Mouse (Mus musculus): Measurements from ENCODE around the gene Elavl2. TPM values are rescaled to one million over a fixed set of nuclear protein-coding genes. Genes with fewer than 3 reads are reported as not detected.
A peak's percentile ranks its signal among the peaks of the same experiment; 100 is the strongest.

Elavl2 gene
- 3.1 and 6.6 TPM in 2 replicates for polyA plus RNA-seq (2015; fragmentation: Nextera tagmentation; extraction: Ambion mirVana)

- H3K27ac ChIP-seq: no peak within 1 kb of the TSS
- H3K4me3 ChIP-seq (replicated peaks): peak within 1 kb of the TSS; percentile 37
- peaks cover 7% of the 10 kb centered on the region for H3K4me1 ChIP-seq
- H3K9ac ChIP-seq: no peak within 1 kb of the TSS
- peak; percentile 36; the same call in 1 of the 2 replicates for ATAC-seq (replicated peaks; ENCODE audit: low FRiP score)
- H3K9me3 ChIP-seq (replicated peaks): no peaks in the 10 kb centered on the region
- peaks cover 23% of the 10 kb centered on the region for H3K27me3 ChIP-seq
- WGBS: 2% methylated on average over 28 of the region's 28 CpGs
- no peaks in the 10 kb centered on the region for H3K36me3 ChIP-seq
- peak within 1 kb of the TSS; percentile 70 for H3K4me2 ChIP-seq
Observed at GRCm38 (mm10) chr4:91400423-91400822, at the start of gene Elavl2. Gene Elavl2 (minus strand): TSS chr4:91400785.

GRCm38 (mm10) chr4:91447887-91448286 lies 47.3 kb upstream of the Elavl2 start:
- H3K27ac ChIP-seq: no peak overlapping the region
- no peak overlapping the region for H3K4me2 ChIP-seq
- no peak overlapping the region for H3K4me3 ChIP-seq (replicated peaks)
- no peaks in the 10 kb centered on the region for H3K27me3 ChIP-seq
- H3K4me1 ChIP-seq: no peaks in the 10 kb centered on the region
- no peak for ATAC-seq (replicated peaks; ENCODE audit: low FRiP score)
- WGBS: 43% methylated on average over 2 of the region's 2 CpGs
- H3K9ac ChIP-seq: no peak overlapping the region
- H3K36me3 ChIP-seq: no peaks in the 10 kb centered on the region
- H3K9me3 ChIP-seq (replicated peaks): no peaks in the 10 kb centered on the region

- Histone ChIP-seq H3K36me3 (no peaks in the 10 kb centered on the region), H3K4me1 (no peaks in the 10 kb centered on the region), H3K27me3 (no peaks in the 10 kb centered on the region), H3K27ac (no peak overlapping the region), H3K4me2 (no peak overlapping the region), H3K4me3 (replicated peaks) (no peak overlapping the region), H3K9me3 (replicated peaks) (no peaks in the 10 kb centered on the region), H3K9ac (no peak overlapping the region)
- no peak for ATAC-seq (replicated peaks; ENCODE audit: low FRiP score)
- WGBS: 97% methylated on average over 1 of the region's 1 CpGs
Observed at GRCm38 (mm10) chr4:91415582-91415981, 15.0 kb upstream of the Elavl2 start.

- WGBS: 63% methylated on average over 3 of the region's 3 CpGs
- Histone ChIP-seq H3K27ac (no peak overlapping the region), H3K4me2 (no peak overlapping the region), H3K9ac (no peak overlapping the region), H3K36me3 (no peaks in the 10 kb centered on the region), H3K27me3 (peaks cover 12% of the 10 kb centered on the region), H3K9me3 (replicated peaks) (no peaks in the 10 kb centered on the region), H3K4me3 (replicated peaks) (no peak overlapping the region), H3K4me1 (peaks cover 4% of the 10 kb centered on the region)
- ATAC-seq (replicated peaks; ENCODE audit: low FRiP score): no peak
Observed at GRCm38 (mm10) chr4:91405047-91405446, 4.5 kb upstream of the Elavl2 start.

- Histone ChIP-seq H3K27me3 (peaks cover 23% of the 10 kb centered on the region), H3K4me3 (replicated peaks) (peak overlapping the region; percentile 37), H3K36me3 (no peaks in the 10 kb centered on the region), H3K9ac (no peak overlapping the region), H3K27ac (no peak overlapping the region), H3K4me2 (peak overlapping the region; percentile 70), H3K9me3 (replicated peaks) (no peaks in the 10 kb centered on the region), H3K4me1 (peaks cover 7% of the 10 kb centered on the region)
- under 1% methylated on average over 17 of the region's 17 CpGs for WGBS
- peak; percentile 80 for ATAC-seq (replicated peaks; ENCODE audit: low FRiP score)
Observed at GRCm38 (mm10) chr4:91399510-91400196, 932 bp downstream of the Elavl2 start.

GRCm38 (mm10) chr4:91391987-91392598 lies 8.5 kb downstream of the Elavl2 start:
- H3K4me1 ChIP-seq: no peaks in the 10 kb centered on the region
- WGBS: 65% methylated on average over 5 of the region's 5 CpGs
- H3K9ac ChIP-seq: no peak overlapping the region
- no peak overlapping the region for H3K27ac ChIP-seq
- H3K4me3 ChIP-seq (replicated peaks): no peak overlapping the region
- H3K36me3 ChIP-seq: no peaks in the 10 kb centered on the region
- no peaks in the 10 kb centered on the region for H3K27me3 ChIP-seq
- H3K4me2 ChIP-seq: no peak overlapping the region
- H3K9me3 ChIP-seq (replicated peaks): no peaks in the 10 kb centered on the region
- ATAC-seq (replicated peaks; ENCODE audit: low FRiP score): no peak

GRCm38 (mm10) chr4:91387701-91388100 lies 12.9 kb downstream of the Elavl2 start:
- Histone ChIP-seq H3K4me3 (replicated peaks) (no peak overlapping the region), H3K27ac (no peak overlapping the region), H3K4me1 (no peaks in the 10 kb centered on the region), H3K4me2 (no peak overlapping the region), H3K9me3 (replicated peaks) (no peaks in the 10 kb centered on the region), H3K9ac (no peak overlapping the region), H3K27me3 (peaks cover 6% of the 10 kb centered on the region), H3K36me3 (no peaks in the 10 kb centered on the region)
- no peak for ATAC-seq (replicated peaks; ENCODE audit: low FRiP score)
- 89% methylated on average over 3 of the region's 3 CpGs for WGBS

- WGBS: 3% methylated on average over 13 of the region's 13 CpGs
- no peaks in the 10 kb centered on the region for H3K36me3 ChIP-seq
- no peak overlapping the region for H3K9ac ChIP-seq
- ATAC-seq (replicated peaks; ENCODE audit: low FRiP score): no peak
- H3K27ac ChIP-seq: no peak overlapping the region
- H3K27me3 ChIP-seq: peaks cover 42% of the 10 kb centered on the region
- H3K4me2 ChIP-seq: no peak overlapping the region
- H3K4me1 ChIP-seq: peaks cover 5% of the 10 kb centered on the region; the same call in 1 of the 2 replicates
- no peaks in the 10 kb centered on the region for H3K9me3 ChIP-seq (replicated peaks)
- H3K4me3 ChIP-seq (replicated peaks): no peak overlapping the region
Observed at GRCm38 (mm10) chr4:91381201-91381627, 19.4 kb downstream of the Elavl2 start.

- no peak overlapping the region for H3K27ac ChIP-seq
- H3K27me3 ChIP-seq: peaks cover 43% of the 10 kb centered on the region
- no peak for ATAC-seq (replicated peaks; ENCODE audit: low FRiP score)
- no peak overlapping the region for H3K4me3 ChIP-seq (replicated peaks)
- WGBS: 4% methylated on average over 24 of the region's 24 CpGs
- H3K4me2 ChIP-seq: no peak overlapping the region
- H3K36me3 ChIP-seq: no peaks in the 10 kb centered on the region
- no peaks in the 10 kb centered on the region for H3K9me3 ChIP-seq (replicated peaks)
- peaks cover 7% of the 10 kb centered on the region for H3K4me1 ChIP-seq
- no peak overlapping the region for H3K9ac ChIP-seq
Observed at GRCm38 (mm10) chr4:91380341-91381117, 20.1 kb downstream of the Elavl2 start.

GRCm38 (mm10) chr4:91379559-91379958 lies 21.0 kb downstream of the Elavl2 start:
- no peaks in the 10 kb centered on the region for H3K9me3 ChIP-seq (replicated peaks)
- H3K27me3 ChIP-seq: peaks cover 52% of the 10 kb centered on the region
- WGBS: 1% methylated on average over 9 of the region's 9 CpGs
- peak overlapping the region; percentile 26; the same call in 1 of the 2 replicates for H3K4me2 ChIP-seq
- no peak for ATAC-seq (replicated peaks; ENCODE audit: low FRiP score)
- H3K4me1 ChIP-seq: peaks cover 17% of the 10 kb centered on the region
- no peak overlapping the region for H3K4me3 ChIP-seq (replicated peaks)
- no peak overlapping the region for H3K9ac ChIP-seq
- H3K27ac ChIP-seq: no peak overlapping the region
- H3K36me3 ChIP-seq: no peaks in the 10 kb centered on the region

- H3K4me3 ChIP-seq (replicated peaks): peak overlapping the region; percentile 51
- peaks cover 32% of the 10 kb centered on the region for H3K4me1 ChIP-seq
- no peaks in the 10 kb centered on the region for H3K9me3 ChIP-seq (replicated peaks)
- WGBS: under 1% methylated on average over 28 of the region's 28 CpGs
- H3K4me2 ChIP-seq: peak overlapping the region; percentile 78
- no peak overlapping the region for H3K27ac ChIP-seq
- H3K36me3 ChIP-seq: no peaks in the 10 kb centered on the region
- peak; percentile 97 for ATAC-seq (replicated peaks; ENCODE audit: low FRiP score)
- H3K9ac ChIP-seq: no peak overlapping the region; the same call in 1 of the 2 replicates
- H3K27me3 ChIP-seq: peaks cover 68% of the 10 kb centered on the region
Observed at GRCm38 (mm10) chr4:91376317-91376910, 24.2 kb downstream of the Elavl2 start.

GRCm38 (mm10) chr4:91375372-91375687 lies 25.3 kb downstream of the Elavl2 start:
- Histone ChIP-seq H3K27ac (no peak overlapping the region), H3K4me3 (replicated peaks) (peak overlapping the region; percentile 51), H3K4me2 (peak overlapping the region; percentile 78), H3K27me3 (peaks cover 67% of the 10 kb centered on the region), H3K4me1 (peaks cover 33% of the 10 kb centered on the region), H3K36me3 (no peaks in the 10 kb centered on the region), H3K9ac (no peak overlapping the region), H3K9me3 (replicated peaks) (no peaks in the 10 kb centered on the region)
- no peak for ATAC-seq (replicated peaks; ENCODE audit: low FRiP score)
- WGBS: 1% methylated on average over 7 of the region's 7 CpGs

Data from kidney, embryonic 15.5 days (tissue).